Mouse (Mus musculus): ENCODE measurements around the gene Fancf.

Gene Fancf

DNA sequence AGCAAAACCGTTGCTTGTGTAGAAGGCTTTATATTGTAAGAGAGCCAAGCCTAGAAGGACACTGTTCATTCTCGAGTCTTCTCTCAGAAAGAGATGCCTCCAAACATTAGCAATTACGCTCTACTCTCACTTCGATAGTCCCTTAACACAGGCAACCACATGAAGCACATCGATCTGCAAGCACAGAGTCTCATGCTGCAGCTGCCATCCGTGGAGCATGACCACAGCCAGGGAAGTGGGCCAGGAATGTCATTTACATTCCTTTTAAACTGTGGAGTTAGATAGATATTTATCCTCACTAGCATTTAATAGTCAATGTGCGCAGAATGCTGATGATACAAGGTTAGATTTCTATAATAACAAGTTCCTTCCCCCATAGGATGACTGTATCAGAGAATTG is 21.6 kb downstream of the Fancf start:
- no peak for DNase-seq (ENCODE audit: low spot score in 2 of 2)

- DNase-seq (ENCODE audit: low spot score in 2 of 2) = no peak
Measured at GRCm38 (mm10) chr7:51831917-51832316, 30.1 kb downstream of the Fancf start.

- DNase-seq (ENCODE audit: low spot score in 2 of 2) = no peak
Measured at GRCm38 (mm10) chr7:51823562-51824338, 38.3 kb downstream of the Fancf start.

- no peak for DNase-seq (ENCODE audit: low spot score in 2 of 2)
Measured at GRCm38 (mm10) chr7:51821467-51821866, 40.6 kb downstream of the Fancf start.

DNA sequence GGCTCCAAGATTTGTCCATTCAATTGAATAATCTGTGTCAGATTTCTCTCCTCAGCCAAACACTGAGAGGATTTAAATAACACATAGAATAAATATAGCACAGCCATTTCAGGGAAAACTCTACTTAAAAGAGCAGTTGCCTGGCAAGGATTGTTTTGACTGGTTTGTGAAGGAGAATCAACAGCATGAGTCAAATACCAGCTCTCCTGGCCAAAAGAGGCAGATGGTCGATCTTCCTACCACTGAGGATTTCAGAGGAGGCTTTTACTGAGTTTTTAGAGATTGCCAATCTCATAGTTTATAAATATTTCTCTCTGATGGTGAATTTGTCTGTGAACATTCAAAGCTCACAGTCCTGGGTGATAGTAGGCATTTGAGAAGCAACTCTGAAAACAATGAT is 42.2 kb downstream of the Fancf start:
- no peak for DNase-seq (ENCODE audit: low spot score in 2 of 2)

GRCm38 (mm10) chr7:51818251-51818974 is 43.7 kb downstream of the Fancf start:
- DNase-seq (ENCODE audit: low spot score in 2 of 2) = no peak

GRCm38 (mm10) chr7:51816283-51816839 is 45.7 kb downstream of the Fancf start:
- DNase-seq (ENCODE audit: low spot score in 2 of 2) = no peak

DNA sequence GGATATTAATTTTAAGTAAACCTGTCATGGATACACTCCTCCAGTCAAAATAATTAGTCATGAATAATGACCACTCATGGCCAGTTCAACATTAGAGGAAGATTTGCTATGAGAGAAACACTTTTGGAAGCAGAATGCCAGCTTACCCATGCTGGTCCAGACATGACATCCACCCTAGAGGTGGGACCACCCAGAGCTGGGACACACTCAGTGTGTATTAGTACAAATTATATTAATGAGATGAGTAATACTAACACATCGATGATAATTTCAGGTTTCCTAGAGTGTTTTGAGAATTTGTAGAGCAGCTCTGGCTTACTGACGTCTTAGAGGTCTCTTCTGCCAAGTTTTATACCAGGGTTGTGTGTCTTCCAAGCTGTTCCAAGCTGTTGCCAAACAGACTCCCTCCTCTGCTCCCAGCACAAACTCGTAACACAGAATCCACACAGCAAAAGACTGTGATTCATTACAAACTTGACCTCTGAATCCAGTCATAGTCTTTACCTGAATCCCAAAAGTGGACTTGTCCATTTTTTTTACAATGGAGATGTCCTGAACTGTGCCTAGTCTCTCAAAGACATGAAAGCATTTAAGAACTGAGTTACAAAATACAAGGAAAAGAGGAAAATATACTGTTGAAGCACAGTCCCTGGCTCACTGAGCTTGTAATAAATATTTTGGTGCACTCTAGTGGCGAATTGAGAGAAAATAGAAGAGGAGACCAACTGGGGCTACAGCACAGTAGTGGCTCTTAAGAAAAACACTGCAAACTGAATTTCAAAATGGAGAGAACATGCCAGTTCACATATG is 46.4 kb downstream of the Fancf start:
- no peak for DNase-seq (ENCODE audit: low spot score in 2 of 2)
